Mouse (Mus musculus) erythroblast, embryonic 14.5 days (primary cell): Measurements from ENCODE around the gene Hspa5. TPM values are rescaled to one million over a fixed set of nuclear protein-coding genes. Genes with fewer than 3 reads are reported as not detected.
A peak's percentile ranks its signal among the peaks of the same experiment; 100 is the strongest.

ENCODE experiments used
- H3K27me3 ChIP-seq: 2 replicates; pipeline ENCODE4 v1.6.1; 2012; ENCODE audit warnings: inconsistent platforms; ENCODE audit not compliant: control insufficient read depth
- H3K36me3 ChIP-seq: 2 replicates; pipeline ENCODE4 v1.6.1; 2012; ENCODE audit warnings: mild to moderate bottlenecking, inconsistent platforms; ENCODE audit not compliant: control insufficient read depth
- H3K4me1 ChIP-seq: 2 replicates; pipeline ENCODE4 v1.6.1; 2012; ENCODE audit warnings: inconsistent platforms; ENCODE audit not compliant: control insufficient read depth
- H3K4me3 ChIP-seq: replicated peaks from 2 replicates; pipeline ENCODE3; 2012; ENCODE audit warnings: moderate library complexity, mild to moderate bottlenecking, inconsistent platforms
- H3K9me3 ChIP-seq: 2 replicates; pipeline ENCODE4 v1.6.1; 2012; ENCODE audit warnings: low read length, inconsistent platforms, mixed read lengths; ENCODE audit not compliant: control insufficient read depth
- GATA1 ChIP-seq: IDR thresholded peaks from 2 replicates; pipeline ENCODE4 v1.6.1; 2012; ENCODE audit warnings: low read length, inconsistent platforms, mixed read lengths
- TAL1 ChIP-seq: IDR thresholded peaks from 3 replicates; pipeline ENCODE4 v1.6.1; 2012; ENCODE audit warnings: low read length, inconsistent platforms, mixed read lengths
- polyA plus RNA-seq: library from polyadenylated mRNA; stranded (reverse); fragments of >175 nt; gene quantifications from 2 replicates; pipeline ENCODE4 v1.2.3, GENCODE M21; 2012

The Hspa5 gene
- 8.1 and 12.3 TPM in 2 replicates for polyA plus RNA-seq

DNA sequence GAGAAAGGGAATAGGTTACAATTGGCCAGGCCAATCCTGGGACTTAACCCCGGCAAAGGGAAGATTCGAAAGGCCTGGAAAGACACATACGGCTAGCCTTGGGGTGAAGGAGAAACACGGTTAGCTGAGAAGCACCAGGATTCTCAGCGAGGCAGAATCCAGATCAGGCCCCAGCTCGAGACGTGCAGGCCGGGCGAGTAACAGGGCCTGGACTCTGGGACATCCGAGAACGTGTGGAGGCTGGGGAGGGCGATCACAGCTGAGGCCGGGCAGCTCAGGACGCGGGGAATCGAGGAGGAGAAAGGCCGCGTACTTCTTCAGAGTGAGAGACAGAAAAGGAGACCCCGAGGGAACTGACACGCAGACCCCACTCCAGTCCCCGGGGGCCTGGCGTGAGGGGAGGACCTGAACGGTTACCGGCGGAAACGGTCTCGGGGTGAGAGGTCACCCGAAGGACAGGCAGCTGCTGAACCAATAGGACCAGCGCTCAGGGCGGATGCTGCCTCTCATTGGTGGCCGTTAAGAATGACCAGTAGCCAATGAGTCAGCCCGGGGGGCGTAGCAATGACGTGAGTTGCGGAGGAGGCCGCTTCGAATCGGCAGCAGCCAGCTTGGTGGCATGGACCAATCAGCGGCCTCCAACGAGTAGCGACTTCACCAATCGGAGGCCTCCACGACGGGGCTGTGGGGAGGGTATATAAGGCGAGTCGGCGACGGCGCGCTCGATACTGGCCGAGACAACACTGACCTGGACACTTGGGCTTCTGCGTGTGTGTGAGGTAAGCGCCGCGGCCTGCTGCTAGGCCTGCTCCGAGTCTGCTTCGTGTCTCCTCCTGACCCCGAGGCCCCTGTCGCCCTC is at the start of gene Hspa5:
Gene Hspa5, plus strand, starts transcription at position 603 of the 859 bp plus-strand sequence.
- H3K9me3 ChIP-seq = peaks cover 5% of the 10 kb centered on the region
- TF ChIP-seq GATA1 = no peak
- no peak for TF ChIP-seq TAL1
- peaks cover 54% of the 10 kb centered on the region for H3K36me3 ChIP-seq
- no peaks in the 10 kb centered on the region for H3K27me3 ChIP-seq
- peak within 1 kb of the TSS; percentile 74 for H3K4me3 ChIP-seq
- H3K4me1 ChIP-seq = peaks cover 48% of the 10 kb centered on the region

DNA sequence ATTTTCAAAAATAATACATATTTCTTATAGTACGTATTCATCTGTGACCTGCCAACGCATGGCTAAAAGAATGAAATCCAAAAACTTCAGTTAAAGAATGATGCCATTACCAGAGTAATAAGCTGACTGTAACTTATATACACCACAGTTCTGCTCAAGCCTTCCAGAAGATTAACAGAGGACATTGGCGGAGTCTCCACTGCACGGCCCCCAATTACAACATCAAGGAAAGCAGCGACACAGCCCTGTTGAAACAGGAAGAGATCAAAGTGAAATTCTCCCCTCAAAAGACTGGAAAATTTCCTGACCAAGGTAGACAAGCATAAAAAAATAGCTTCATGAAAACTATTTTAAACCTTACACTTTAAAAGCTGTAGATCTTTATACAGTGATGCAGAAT is 46.5 kb upstream of the Hspa5 start:
- Histone ChIP-seq H3K27me3 (no peaks in the 10 kb centered on the region), H3K9me3 (no peaks in the 10 kb centered on the region), H3K4me3 (no peak overlapping the region), H3K36me3 (peaks cover 96% of the 10 kb centered on the region), H3K4me1 (peaks cover 2% of the 10 kb centered on the region; the same call in 1 of the 2 replicates)
- TF ChIP-seq TAL1 (no peak), GATA1 (no peak)

GRCm38 (mm10) chr2:34727045-34727728 is 44.6 kb upstream of the Hspa5 start:
- no peak for TF ChIP-seq TAL1
- no peak for TF ChIP-seq GATA1
- Histone ChIP-seq H3K36me3 (peaks cover 86% of the 10 kb centered on the region), H3K9me3 (no peaks in the 10 kb centered on the region), H3K27me3 (no peaks in the 10 kb centered on the region), H3K4me3 (no peak overlapping the region), H3K4me1 (peaks cover 2% of the 10 kb centered on the region)

GRCm38 (mm10) chr2:34736626-34737025 is 35.1 kb upstream of the Hspa5 start:
- H3K4me1 ChIP-seq = peaks cover 82% of the 10 kb centered on the region

GRCm38 (mm10) chr2:34737911-34738310 is 33.9 kb upstream of the Hspa5 start:
- Histone ChIP-seq H3K9me3 (no peaks in the 10 kb centered on the region), H3K4me3 (no peak overlapping the region), H3K27me3 (no peaks in the 10 kb centered on the region), H3K4me1 (peaks cover 91% of the 10 kb centered on the region), H3K36me3 (peaks cover 83% of the 10 kb centered on the region)
- TF ChIP-seq GATA1 (no peak), TAL1 (no peak)

More at GRCm38 (mm10) chr2:34736626-34737025, 35.1 kb upstream of the Hspa5 start:
- Histone ChIP-seq H3K27me3 (no peaks in the 10 kb centered on the region), H3K9me3 (no peaks in the 10 kb centered on the region), H3K36me3 (peaks cover 81% of the 10 kb centered on the region), H3K4me3 (no peak overlapping the region)
- TF ChIP-seq TAL1 (no peak), GATA1 (no peak)

DNA sequence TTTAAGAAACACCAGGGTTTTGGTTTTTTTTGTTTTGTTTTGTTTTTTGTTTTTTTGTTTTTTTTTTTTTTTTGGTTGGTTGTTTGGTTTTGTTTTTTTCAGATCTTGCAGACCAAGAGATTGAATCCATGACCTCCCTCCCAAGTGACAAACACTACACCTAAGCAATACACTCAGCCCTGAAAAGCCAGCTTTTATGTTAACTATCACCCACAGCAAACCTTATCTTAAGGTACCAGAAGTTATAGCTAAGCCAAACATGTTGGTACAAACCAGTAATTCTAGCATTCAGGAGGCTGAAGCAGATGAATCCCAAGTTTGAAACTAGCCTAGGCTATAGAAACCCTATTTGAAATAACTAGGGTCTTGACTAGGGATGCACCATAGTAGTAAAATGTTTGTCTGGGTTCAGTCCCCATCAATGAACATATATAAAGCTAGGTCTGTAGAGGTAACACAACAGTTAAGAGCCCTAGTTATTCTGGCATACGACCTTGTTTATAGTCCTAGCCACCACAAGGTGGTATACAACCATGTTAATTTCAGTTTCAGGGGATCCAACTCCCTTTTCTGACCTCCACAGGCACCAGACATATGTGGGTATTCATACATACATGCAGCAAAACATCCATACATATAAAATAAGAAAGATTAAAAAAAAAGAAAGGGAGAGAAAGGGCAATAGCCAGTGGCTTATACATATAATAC is 31.9 kb upstream of the Hspa5 start:
- TF ChIP-seq GATA1 (peak; percentile 76), TAL1 (peak; percentile 82)
- H3K4me1 ChIP-seq = peaks cover 86% of the 10 kb centered on the region
- H3K9me3 ChIP-seq = no peaks in the 10 kb centered on the region
- H3K36me3 ChIP-seq = peaks cover 85% of the 10 kb centered on the region
- no peaks in the 10 kb centered on the region for H3K27me3 ChIP-seq
- peak overlapping the region; percentile 38 for H3K4me3 ChIP-seq

DNA sequence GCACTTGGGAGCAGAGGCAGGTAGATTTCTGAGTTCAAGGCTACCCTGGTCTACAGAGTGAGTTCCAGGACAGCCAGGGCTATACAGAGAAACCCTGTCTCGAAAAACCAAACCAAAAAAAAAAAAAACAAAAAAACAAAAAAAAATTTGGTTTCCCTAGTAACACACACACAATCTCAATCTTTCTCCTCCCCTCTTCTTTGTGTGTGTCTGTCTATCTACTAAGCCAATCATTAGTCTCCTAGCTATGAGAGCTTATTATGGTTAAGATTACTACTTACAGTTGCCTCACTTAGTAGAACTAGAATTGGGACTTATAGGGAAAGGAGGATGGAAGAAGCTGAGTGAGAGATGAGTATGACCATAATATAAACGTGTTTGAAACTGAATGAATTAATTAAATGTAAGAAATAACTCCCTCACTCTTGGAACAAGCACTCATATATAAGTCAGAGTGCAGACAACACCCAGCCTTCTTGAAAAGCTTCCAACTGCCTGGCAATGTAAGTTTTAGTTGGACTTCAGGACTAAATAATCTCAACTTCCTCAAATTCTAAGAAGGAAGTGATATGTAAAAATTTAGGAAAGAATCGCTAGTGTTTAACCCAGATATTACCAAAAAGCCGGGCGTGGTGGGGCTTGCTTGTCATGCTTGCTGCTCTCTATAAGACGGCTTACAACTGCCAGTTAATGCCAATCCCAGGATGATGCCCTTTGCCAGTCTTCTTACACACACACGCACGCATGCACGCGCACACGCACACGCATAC is 30.2 kb upstream of the Hspa5 start:
- TF ChIP-seq TAL1 (no peak), GATA1 (0 out of 2 replicates have a peak, but pooled peaks have one; percentile 9)
- peak overlapping the region; percentile 8 for H3K4me3 ChIP-seq
- no peaks in the 10 kb centered on the region for H3K27me3 ChIP-seq
- H3K36me3 ChIP-seq = peaks cover 85% of the 10 kb centered on the region
- H3K4me1 ChIP-seq = peaks cover 78% of the 10 kb centered on the region
- no peaks in the 10 kb centered on the region for H3K9me3 ChIP-seq

DNA sequence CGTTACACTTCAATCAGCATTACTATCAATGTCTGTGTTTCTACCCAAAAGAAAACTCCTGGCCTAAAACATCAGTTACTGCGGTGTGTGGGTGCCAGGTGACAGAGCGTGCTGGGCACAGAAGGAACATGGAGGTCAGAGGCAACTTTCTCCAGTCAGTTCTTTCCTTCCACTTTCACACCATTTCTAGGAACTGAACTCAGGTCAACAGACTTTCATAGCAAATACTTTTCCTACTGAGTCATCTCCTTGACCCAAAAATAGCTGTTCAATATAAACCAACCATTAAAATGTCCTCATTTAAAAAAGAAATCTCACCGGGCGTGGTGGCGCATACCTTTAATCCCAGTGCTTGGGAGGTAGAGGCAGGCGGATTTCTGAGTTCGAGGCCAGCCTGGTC is 29.1 kb upstream of the Hspa5 start:
- Histone ChIP-seq H3K4me1 (peaks cover 73% of the 10 kb centered on the region), H3K36me3 (peaks cover 82% of the 10 kb centered on the region), H3K4me3 (no peak overlapping the region), H3K9me3 (no peaks in the 10 kb centered on the region), H3K27me3 (no peaks in the 10 kb centered on the region)
- no peak for TF ChIP-seq GATA1
- TF ChIP-seq TAL1 = no peak

DNA sequence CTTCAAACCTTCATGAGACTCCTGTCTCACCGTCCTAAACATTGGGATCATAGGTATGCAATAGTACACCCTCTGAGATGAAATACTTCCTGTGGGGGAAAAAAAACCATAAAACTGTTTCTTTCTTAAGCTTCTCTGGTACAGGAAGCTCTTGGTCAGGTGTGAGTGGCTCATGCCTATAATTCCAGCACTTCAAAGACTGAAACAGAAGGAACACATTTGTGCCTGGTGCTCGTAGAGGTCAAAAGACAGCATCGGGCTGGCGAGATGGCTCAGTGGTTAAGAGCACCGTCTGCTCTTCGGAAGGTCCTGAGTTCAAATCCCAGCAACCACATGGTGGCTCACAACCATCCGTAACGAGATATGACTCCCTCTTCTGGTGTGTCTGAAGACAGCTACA is 27.3 kb upstream of the Hspa5 start:
- TF ChIP-seq TAL1 = no peak
- no peak for TF ChIP-seq GATA1
- H3K9me3 ChIP-seq = no peaks in the 10 kb centered on the region
- no peak overlapping the region for H3K4me3 ChIP-seq
- peaks cover 64% of the 10 kb centered on the region for H3K4me1 ChIP-seq
- H3K27me3 ChIP-seq = no peaks in the 10 kb centered on the region
- H3K36me3 ChIP-seq = peaks cover 83% of the 10 kb centered on the region
